Mouse (Mus musculus) left cerebral cortex, postnatal 36 days (tissue): Measurements from ENCODE around the gene Hist1h4k. TPM values are rescaled to one million over a fixed set of nuclear protein-coding genes. Genes with fewer than 3 reads are reported as not detected.
"Not testable (repeated sequence)": the region's sequence is repeated elsewhere in the genome, so short reads cannot be mapped to it uniquely, and the experiment has no call there.

Source experiments
- DNase-seq, 2 experiments: peaks; one replicate each; pipeline ENCODE4 v3.0.0; 2021 to 2022; ENCODE audit warnings: low spot score in 2 of 2, mixed read lengths in 1 of 2
- intact Hi-C: fragments of 180-260 bp; cut with DNase I; formaldehyde crosslinking; loops from one replicate; pipeline ENCODE4 v1.15.1; 2025
- total RNA-seq, 2 experiments: library from RNA; stranded (reverse); gene quantifications; 2 replicates each; pipeline ENCODE4 v1.2.3; 2021

The Hist1h4k gene
- total RNA-seq, 2 experiments from 2014 or later = 409 to 465 TPM

GRCm38 (mm10) chr13:21722993-21723836 lies 27.1 kb downstream of the Hist1h4k start:
- no peak for DNase-seq
- intact Hi-C loops = loop anchor here (10.0 kb wide), 1 partner anchor 1962 kb away; the partner anchor contains the start of genes Hist1h2ac and Hist1h2bc

GRCm38 (mm10) chr13:21722373-21722925 lies 27.9 kb downstream of the Hist1h4k start:
- no peak for DNase-seq
- intact Hi-C loops = loop anchor here (10.0 kb wide), 1 partner anchor 1962 kb away; the partner anchor contains the start of genes Hist1h2ac and Hist1h2bc

- DNase-seq = peak; percentile 60 to 64
- intact Hi-C loops = loop anchor here (10.0 kb wide), 1 partner anchor 1963 kb away; the partner anchor contains the start of genes Hist1h2ac and Hist1h2bc
These were observed 28.4 kb downstream of the Hist1h4k start, which contains the start of gene Hist1h2bm for GRCm38 (mm10) chr13:21721757-21722372. Hist1h2bm (plus strand) TSS chr13:21722044.

- intact Hi-C loops = loop anchor here (10.0 kb wide), 1 partner anchor 1964 kb away; the partner anchor contains the start of genes Hist1h2ac and Hist1h2bc
- DNase-seq = not testable (repeated sequence)
These were observed 29.1 kb downstream of the Hist1h4k start for GRCm38 (mm10) chr13:21721107-21721756.

- no peak for DNase-seq
- intact Hi-C loops = loop anchor here (5.0 to 10.0 kb wide), 5 partner anchors 34 to 1816 kb away; partner anchors contain the start of genes Hist1h2af, Hist1h2ag, Hist1h2ak and Hist1h2bj
These were observed 31.8 kb downstream of the Hist1h4k start for GRCm38 (mm10) chr13:21718381-21719080.

- intact Hi-C loops = loop anchor here (5.0 to 10.0 kb wide), 5 partner anchors 35 to 1817 kb away; partner anchors contain the start of genes Hist1h2af, Hist1h2ag, Hist1h2ak and Hist1h2bj
- peak; percentile 90 for DNase-seq
These were observed 32.6 kb downstream of the Hist1h4k start, which contains the start of gene Hist1h3h for GRCm38 (mm10) chr13:21717397-21718357. Hist1h3h (plus strand) TSS chr13:21717659.

GRCm38 (mm10) chr13:21716540-21717391 lies 33.5 kb downstream of the Hist1h4k start:
- DNase-seq = peak in 1 of 2 experiments; percentile 29
- intact Hi-C loops = loop anchor here (5.0 to 10.0 kb wide), 5 partner anchors 36 to 1818 kb away; partner anchors contain the start of genes Hist1h2af, Hist1h2ag, Hist1h2ak and Hist1h2bj

GRCm38 (mm10) chr13:21715864-21716539 lies 34.3 kb downstream of the Hist1h4k start, which contains the start of the genes Hist1h2bl and Hist1h2ai:
Hist1h2bl (minus strand) TSS chr13:21716143.
Hist1h2ai (plus strand) TSS chr13:21716422.
- intact Hi-C loops = loop anchor here (2.0 to 10.0 kb wide), 6 partner anchors 17 to 1819 kb away; partner anchors contain the start of genes Hist1h2af, Hist1h2ag, Hist1h2ak and Hist1h2bj
- peak; percentile 83 to 86 for DNase-seq

GRCm38 (mm10) chr13:21715131-21715863 lies 35.0 kb downstream of the Hist1h4k start:
- intact Hi-C loops = loop anchor here (2.0 to 10.0 kb wide), 6 partner anchors 18 to 1820 kb away; partner anchors contain the start of genes Hist1h2af, Hist1h2ag, Hist1h2ak and Hist1h2bj
- DNase-seq = peak in 1 of 2 experiments; percentile 12

- intact Hi-C loops = loop anchor here (2.0 to 10.0 kb wide), 6 partner anchors 18 to 1820 kb away; partner anchors contain the start of genes Hist1h2af, Hist1h2ag, Hist1h2ak and Hist1h2bj
These were observed 35.6 kb downstream of the Hist1h4k start for GRCm38 (mm10) chr13:21714725-21715124.

GRCm38 (mm10) chr13:21711698-21712097 lies 38.6 kb downstream of the Hist1h4k start:
- DNase-seq = no peak
- intact Hi-C loops = loop anchor here (2.0 to 10.0 kb wide), 4 partner anchors 315 to 1823 kb away; partner anchors contain the start of genes Hist1h2af, Hist1h3g and Hist1h4h

More at GRCm38 (mm10) chr13:21714725-21715124, 35.6 kb downstream of the Hist1h4k start:
- DNase-seq = peak; percentile 44 to 59

- intact Hi-C loops = loop anchor here (2.0 to 10.0 kb wide), 4 partner anchors 316 to 1824 kb away; partner anchors contain the start of genes Hist1h2af, Hist1h3g and Hist1h4h
- peak; percentile 71 to 82 for DNase-seq
These were observed 39.3 kb downstream of the Hist1h4k start for GRCm38 (mm10) chr13:21710821-21711525.

- intact Hi-C loops = loop anchor here (2.0 to 10.0 kb wide), 4 partner anchors 317 to 1825 kb away; partner anchors contain the start of genes Hist1h2af, Hist1h3g and Hist1h4h
- DNase-seq = peak; percentile 86 to 88
These were observed 40.1 kb downstream of the Hist1h4k start for GRCm38 (mm10) chr13:21710031-21710711.
